Mouse (Mus musculus) embryonic facial prominence, embryonic 11.5 days (tissue): ENCODE data around the gene Slc25a51. TPM values are rescaled to one million over a fixed set of nuclear protein-coding genes. Genes with fewer than 3 reads are reported as not detected.

Source experiments
- ATAC-seq: fragments of 200-750 bp; cut with Nextera tagmentation; replicated peaks from 2 replicates; pipeline ENCODE4 v1.8.0; 2017; ENCODE audit warnings: low read depth; ENCODE audit not compliant: insufficient number of reproducible peaks, low FRiP score, low TSS enrichment
- DNase-seq: peaks from one replicate; pipeline ENCODE4 v3.0.0-alpha.2; 2015; ENCODE audit warnings: low spot score
- H3K27ac ChIP-seq: fragments of 300-500 bp; sonication (generic); replicated peaks from 2 replicates; pipeline ENCODE4 v1.5.1; 2014; ENCODE audit warnings: mild to moderate bottlenecking, low read depth, low read length, control low read depth
- H3K27me3 ChIP-seq: fragments of 300-500 bp; sonication (generic); 2 replicates; pipeline ENCODE4 v1.6.1; 2014; ENCODE audit warnings: mild to moderate bottlenecking, low read length, moderate library complexity, mixed read lengths; ENCODE audit not compliant: control insufficient read depth, insufficient read depth
- H3K36me3 ChIP-seq: fragments of 300-500 bp; sonication (generic); replicated peaks from 2 replicates; pipeline ENCODE4 v1.6.1; 2014; ENCODE audit warnings: low read depth, mild to moderate bottlenecking, low read length, moderate library complexity, mixed read lengths; ENCODE audit not compliant: control insufficient read depth, insufficient read depth
- H3K4me1 ChIP-seq: fragments of 300-500 bp; sonication (generic); 2 replicates; pipeline ENCODE4 v1.6.1; 2014; ENCODE audit warnings: low read length, mixed read lengths; ENCODE audit not compliant: control insufficient read depth, insufficient read depth
- H3K4me2 ChIP-seq: fragments of 300-500 bp; sonication (generic); 2 replicates; pipeline ENCODE4 v1.6.1; 2014; ENCODE audit warnings: low read depth, mild to moderate bottlenecking, control low read depth, low read length, moderate library complexity
- H3K4me3 ChIP-seq: fragments of 300-500 bp; sonication (generic); 2 replicates; pipeline ENCODE4 v1.5.1; 2014; ENCODE audit warnings: low read depth, low read length, control low read depth
- H3K9ac ChIP-seq: fragments of 300-500 bp; sonication (generic); replicated peaks from 2 replicates; pipeline ENCODE4 v1.6.1; 2014; ENCODE audit warnings: mild to moderate bottlenecking, control low read depth, low read length
- H3K9me3 ChIP-seq: fragments of 300-500 bp; sonication (generic); replicated peaks from 2 replicates; pipeline ENCODE4 v1.6.1; 2016; ENCODE audit warnings: mild to moderate bottlenecking, low read length, inconsistent platforms, mixed read lengths; ENCODE audit not compliant: control insufficient read depth
- WGBS: fragments of 180-500 bp; shearing (Covaris S2); extraction: QIAGEN DNeasy Blood & Tissue Kit; methylation state at CpG from one replicate; pipeline ENCODE4 v1.1.7; 2014; 5-methylcytosine and 5-hydroxymethylcytosine counted together
- microRNA-seq: library from miRNA; unstranded; fragments of <30 nt; microRNA quantifications from one replicate; pipeline ENCODE4, GENCODE M21; 2016; ENCODE audit warnings: borderline number of aligned reads
- polyA plus RNA-seq: library from polyadenylated mRNA; unstranded; fragments of >200 nt; fragmentation: Nextera tagmentation; extraction: Ambion mirVana; gene quantifications from 2 replicates; pipeline ENCODE4 v1.2.1, GENCODE M21; 2014

The Slc25a51 gene
- polyA plus RNA-seq, 1 experiment from 2014 or later: 78.6 TPM

- Histone ChIP-seq H3K36me3 (peaks cover 8% of the 10 kb centered on the region), H3K4me1 (no peaks in the 10 kb centered on the region), H3K27ac (no peak overlapping the region)
Observed at GRCm38 (mm10) chr4:45371261-45371660, 37.3 kb downstream of the Slc25a51 start.

GRCm38 (mm10) chr4:45356653-45357052 is 51.9 kb downstream of the Slc25a51 start:
- Histone ChIP-seq H3K4me2 (no peak overlapping the region), H3K27ac (no peak overlapping the region), H3K27me3 (no peaks in the 10 kb centered on the region), H3K9me3 (no peaks in the 10 kb centered on the region), H3K36me3 (no peaks in the 10 kb centered on the region), H3K9ac (no peak overlapping the region), H3K4me3 (no peak overlapping the region), H3K4me1 (no peaks in the 10 kb centered on the region)
- no peak for ATAC-seq
- no peak for DNase-seq
- WGBS: 92% methylated on average over 3 of the region's 3 CpGs

More at GRCm38 (mm10) chr4:45371261-45371660, 37.3 kb downstream of the Slc25a51 start:
- Histone ChIP-seq H3K9me3 (no peaks in the 10 kb centered on the region), H3K27me3 (no peaks in the 10 kb centered on the region), H3K4me2 (no peak overlapping the region), H3K4me3 (no peak overlapping the region), H3K9ac (no peak overlapping the region)
- WGBS: 76% methylated on average over 3 of the region's 3 CpGs
- DNase-seq (no peak), ATAC-seq (no peak)

Small RNAs within 50 kb of the gene (microRNA-seq; reads per million reads assigned to microRNA genes)
- gene Gm25692: not detected

Other genes with a start within 250 kb of the Slc25a51 start
- gene Frmpd1, start 223.9 kb downstream of the Slc25a51 start, polyA plus RNA-seq: 1.2 TPM in 2 replicates
- 20.5 and 22.3 TPM in 2 replicates for gene Trmt10b, start 111.6 kb downstream of the Slc25a51 start, polyA plus RNA-seq
- gene Dcaf10, start 66.7 kb downstream of the Slc25a51 start, polyA plus RNA-seq: 15.6 and 15.9 TPM in 2 replicates
- gene Exosc3, start 66.0 kb downstream of the Slc25a51 start, polyA plus RNA-seq: 97.1 and 100 TPM in 2 replicates
- gene Shb, start 123.7 kb upstream of the Slc25a51 start, polyA plus RNA-seq: 5.8 and 7.5 TPM in 2 replicates